Mouse (Mus musculus) forebrain, embryonic 13.5 days (tissue): ENCODE data around the gene Rtn4ip1. TPM values are rescaled to one million over a fixed set of nuclear protein-coding genes. Genes with fewer than 3 reads are reported as not detected.
"Not testable (repeated sequence)": the region's sequence is repeated elsewhere in the genome, so short reads cannot be mapped to it uniquely, and the experiment has no call there.

Source experiments
- ATAC-seq: fragments of 200-750 bp; cut with Nextera tagmentation; 2 replicates; pipeline ENCODE4 v1.8.0; 2017
- H3K27ac ChIP-seq: fragments of 300-500 bp; sonication (generic); 2 replicates; pipeline ENCODE4 v1.5.1; 2015; ENCODE audit warnings: inconsistent platforms, mild to moderate bottlenecking, moderate library complexity
- H3K27me3 ChIP-seq: fragments of 300-500 bp; sonication (generic); 2 replicates; pipeline ENCODE4 v1.6.1; 2015; ENCODE audit warnings: mild to moderate bottlenecking, inconsistent platforms
- H3K36me3 ChIP-seq: fragments of 300-500 bp; sonication (generic); 2 replicates; pipeline ENCODE4 v1.6.1; 2015; ENCODE audit warnings: mild to moderate bottlenecking, inconsistent platforms; ENCODE audit not compliant: poor library complexity, severe bottlenecking
- H3K4me1 ChIP-seq: fragments of 300-500 bp; sonication (generic); 2 replicates; pipeline ENCODE4 v1.6.1; 2015; ENCODE audit warnings: inconsistent platforms
- H3K4me2 ChIP-seq: fragments of 300-500 bp; sonication (generic); 2 replicates; pipeline ENCODE4 v1.6.1; 2015; ENCODE audit warnings: inconsistent platforms, mild to moderate bottlenecking, moderate library complexity
- H3K4me3 ChIP-seq: fragments of 300-500 bp; sonication (generic); 2 replicates; pipeline ENCODE4 v1.5.1; 2015; ENCODE audit warnings: mild to moderate bottlenecking, inconsistent platforms
- H3K9ac ChIP-seq: fragments of 300-500 bp; sonication (generic); 2 replicates; pipeline ENCODE4 v1.6.1; 2015; ENCODE audit warnings: mild to moderate bottlenecking, inconsistent platforms
- H3K9me3 ChIP-seq: fragments of 300-500 bp; sonication (generic); replicated peaks from 2 replicates; pipeline ENCODE4 v1.6.1; 2016; ENCODE audit warnings: inconsistent platforms
- WGBS: fragments of 180-500 bp; shearing (Covaris S2); methylation state at CpG from one replicate; pipeline ENCODE4 v1.1.7; 2015; 5-methylcytosine and 5-hydroxymethylcytosine counted together
- polyA plus RNA-seq: library from polyadenylated mRNA; unstranded; fragments of >200 nt; fragmentation: Nextera tagmentation; extraction: Ambion mirVana; gene quantifications from 2 replicates; pipeline ENCODE4 v1.2.1, GENCODE M21; 2015

Gene Rtn4ip1
- polyA plus RNA-seq, 1 experiment from 2014 or later: 16.9 TPM

- no peak overlapping the region for H3K27ac ChIP-seq
- H3K9ac ChIP-seq: no peak overlapping the region; the same call in 1 of the 2 replicates
- WGBS: 94% methylated on average over 1 of the region's 1 CpGs
- no peak overlapping the region for H3K4me3 ChIP-seq
- no peaks in the 10 kb centered on the region for H3K27me3 ChIP-seq
- ATAC-seq: no peak
- peaks cover 14% of the 10 kb centered on the region for H3K4me1 ChIP-seq
- H3K36me3 ChIP-seq: no peaks in the 10 kb centered on the region
- no peak overlapping the region for H3K4me2 ChIP-seq
- H3K9me3 ChIP-seq: no peaks in the 10 kb centered on the region
Measured at GRCm38 (mm10) chr10:43904569-43904968, 3.0 kb downstream of the Rtn4ip1 start.

- Histone ChIP-seq H3K4me2 (no peak overlapping the region), H3K27ac (no peak overlapping the region), H3K36me3 (peaks cover 20% of the 10 kb centered on the region), H3K4me3 (no peak overlapping the region), H3K27me3 (no peaks in the 10 kb centered on the region), H3K9me3 (no peaks in the 10 kb centered on the region), H3K9ac (no peak overlapping the region), H3K4me1 (no peaks in the 10 kb centered on the region)
- WGBS: 86% methylated on average over 12 of the region's 12 CpGs
- no peak for ATAC-seq
Measured at GRCm38 (mm10) chr10:43910032-43910872, 8.6 kb downstream of the Rtn4ip1 start.

- no peaks in the 10 kb centered on the region for H3K9me3 ChIP-seq
- no peaks in the 10 kb centered on the region for H3K4me1 ChIP-seq
- WGBS: 91% methylated on average over 8 of the region's 8 CpGs
- H3K9ac ChIP-seq: no peak overlapping the region
- no peaks in the 10 kb centered on the region for H3K27me3 ChIP-seq
- H3K4me3 ChIP-seq: no peak overlapping the region
- no peak overlapping the region for H3K27ac ChIP-seq
- H3K4me2 ChIP-seq: no peak overlapping the region
- ATAC-seq: no peak
- H3K36me3 ChIP-seq: peaks cover 20% of the 10 kb centered on the region
Measured at GRCm38 (mm10) chr10:43910873-43911142, 9.2 kb downstream of the Rtn4ip1 start.

GRCm38 (mm10) chr10:43912236-43912635 is 10.6 kb downstream of the Rtn4ip1 start:
- Histone ChIP-seq H3K27ac (no peak overlapping the region), H3K9ac (no peak overlapping the region), H3K27me3 (no peaks in the 10 kb centered on the region), H3K4me2 (no peak overlapping the region), H3K4me3 (no peak overlapping the region), H3K4me1 (no peaks in the 10 kb centered on the region), H3K36me3 (peaks cover 20% of the 10 kb centered on the region), H3K9me3 (no peaks in the 10 kb centered on the region)
- 94% methylated on average over 3 of the region's 3 CpGs for WGBS
- ATAC-seq: no peak

GRCm38 (mm10) chr10:43916181-43916580 is 14.6 kb downstream of the Rtn4ip1 start:
- H3K27ac ChIP-seq: no peak overlapping the region
- no peaks in the 10 kb centered on the region for H3K4me1 ChIP-seq
- peaks cover 10% of the 10 kb centered on the region for H3K36me3 ChIP-seq
- WGBS: 79% methylated on average over 12 of the region's 12 CpGs
- no peak for ATAC-seq
- H3K4me3 ChIP-seq: no peak overlapping the region
- H3K4me2 ChIP-seq: no peak overlapping the region
- no peaks in the 10 kb centered on the region for H3K9me3 ChIP-seq
- no peak overlapping the region for H3K9ac ChIP-seq
- no peaks in the 10 kb centered on the region for H3K27me3 ChIP-seq

- Histone ChIP-seq H3K4me3 (no peak overlapping the region), H3K4me1 (no peaks in the 10 kb centered on the region), H3K9ac (no peak overlapping the region), H3K27ac (no peak overlapping the region), H3K4me2 (no peak overlapping the region), H3K27me3 (no peaks in the 10 kb centered on the region), H3K36me3 (peaks cover 8% of the 10 kb centered on the region), H3K9me3 (no peaks in the 10 kb centered on the region)
- 93% methylated on average over 2 of the region's 2 CpGs for WGBS
- no peak for ATAC-seq
Measured at GRCm38 (mm10) chr10:43916737-43917136, 15.1 kb downstream of the Rtn4ip1 start.

- no peak overlapping the region for H3K4me3 ChIP-seq
- H3K27me3 ChIP-seq: no peaks in the 10 kb centered on the region
- no peak overlapping the region for H3K9ac ChIP-seq
- no peak overlapping the region for H3K27ac ChIP-seq
- H3K36me3 ChIP-seq: peaks cover 9% of the 10 kb centered on the region
- H3K9me3 ChIP-seq: no peaks in the 10 kb centered on the region
- H3K4me2 ChIP-seq: no peak overlapping the region
- 41% methylated on average over 17 of the region's 17 CpGs for whole genome bisulfite sequencing
- ATAC-seq: peak; percentile 79
- no peaks in the 10 kb centered on the region for H3K4me1 ChIP-seq
Measured at GRCm38 (mm10) chr10:43918696-43919608, 17.3 kb downstream of the Rtn4ip1 start.

GRCm38 (mm10) chr10:43923096-43923495 is 21.5 kb downstream of the Rtn4ip1 start:
- Histone ChIP-seq H3K9ac (no peak overlapping the region), H3K9me3 (no peaks in the 10 kb centered on the region), H3K36me3 (peaks cover 9% of the 10 kb centered on the region), H3K4me2 (no peak overlapping the region), H3K27me3 (no peaks in the 10 kb centered on the region), H3K4me1 (no peaks in the 10 kb centered on the region; the same call in 1 of the 2 replicates), H3K4me3 (no peak overlapping the region), H3K27ac (no peak overlapping the region)
- 93% methylated on average over 3 of the region's 3 CpGs for WGBS
- ATAC-seq: no peak

GRCm38 (mm10) chr10:43925776-43926175 is 24.2 kb downstream of the Rtn4ip1 start:
- H3K4me1 ChIP-seq, H3K4me2 ChIP-seq, H3K27me3 ChIP-seq, H3K9ac ChIP-seq, H3K27ac ChIP-seq, ATAC-seq, H3K9me3 ChIP-seq, H3K4me3 ChIP-seq: not testable (repeated sequence)
- peaks cover 30% of the 10 kb centered on the region for H3K36me3 ChIP-seq
- WGBS: 93% methylated on average over 9 of the region's 9 CpGs

- WGBS: 81% methylated on average over 8 of the region's 8 CpGs
- Histone ChIP-seq H3K27ac (no peak overlapping the region), H3K4me2 (no peak overlapping the region), H3K36me3 (peaks cover 40% of the 10 kb centered on the region), H3K9me3 (no peaks in the 10 kb centered on the region), H3K9ac (no peak overlapping the region), H3K27me3 (no peaks in the 10 kb centered on the region), H3K4me1 (no peaks in the 10 kb centered on the region; the same call in 1 of the 2 replicates), H3K4me3 (no peak overlapping the region)
- ATAC-seq: no peak
Measured at GRCm38 (mm10) chr10:43927736-43928135, 26.1 kb downstream of the Rtn4ip1 start.

GRCm38 (mm10) chr10:43928596-43928995 is 27.0 kb downstream of the Rtn4ip1 start:
- Histone ChIP-seq H3K9ac (no peak overlapping the region), H3K27ac (no peak overlapping the region), H3K4me3 (no peak overlapping the region), H3K4me2 (no peak overlapping the region), H3K9me3 (no peaks in the 10 kb centered on the region), H3K36me3 (peaks cover 39% of the 10 kb centered on the region), H3K4me1 (no peaks in the 10 kb centered on the region; the same call in 1 of the 2 replicates), H3K27me3 (no peaks in the 10 kb centered on the region)
- ATAC-seq: no peak
- 89% methylated on average over 5 of the region's 5 CpGs for WGBS

GRCm38 (mm10) chr10:43939136-43939662 is 37.6 kb downstream of the Rtn4ip1 start:
- no peak for ATAC-seq
- no peak overlapping the region for H3K4me2 ChIP-seq
- H3K27me3 ChIP-seq: no peaks in the 10 kb centered on the region
- H3K9me3 ChIP-seq: no peaks in the 10 kb centered on the region
- H3K36me3 ChIP-seq: peaks cover 15% of the 10 kb centered on the region
- 91% methylated on average over 6 of the region's 6 CpGs for WGBS
- H3K27ac ChIP-seq: no peak overlapping the region
- H3K4me1 ChIP-seq: no peaks in the 10 kb centered on the region
- H3K9ac ChIP-seq: no peak overlapping the region
- no peak overlapping the region for H3K4me3 ChIP-seq
